ENCODE assay signal across 7 mouse cellular contexts in genomic region chr5:112870729-112871128, GRCm38 (mm10). TPM values are rescaled to one million over a fixed set of nuclear protein-coding genes. Genes with fewer than 3 reads are reported as not detected.
DNase-seq lines count a peak whose midpoint lies in the region; TF ChIP-seq lines count a peak whose summit lies in the region.

No protein-coding gene starts in this region.

- H3K27me3 ChIP-seq in MEL (ENCODE audit: control insufficient read depth in 1 of 2, insufficient read depth in 2 of 2, low read length in 2 of 2) = no peaks in the 10 kb centered on the region
- no peaks in the 10 kb centered on the region for H3K27me3 ChIP-seq in spleen, adult 2 months (ENCODE audit: control insufficient read depth, insufficient read depth, low read length)

- no peak overlapping the region for H3K27ac ChIP-seq in MEL (ENCODE audit: control insufficient read depth, low read depth, low read length)
- H3K27ac ChIP-seq in cortical plate, adult 2 months (ENCODE audit: insufficient read depth, low read length) = no peak overlapping the region
- H3K27ac ChIP-seq in spleen, adult 2 months (ENCODE audit: insufficient read depth, low read length) = no peak overlapping the region

- no peak for TF ChIP-seq POLR2A in MEL (IDR thresholded peaks at IDR 0.05; ENCODE audit: control insufficient read depth in 1 of 2, insufficient read depth in 1 of 2, low read depth in 1 of 2, low read length in 2 of 2, poor library complexity in 1 of 2)
- TF ChIP-seq POLR2A in cortical plate, adult 2 months (IDR thresholded peaks at IDR 0.05; ENCODE audit: extremely low read depth, insufficient read depth, low read length) = no peak
- no peak for TF ChIP-seq POLR2A in spleen, adult 2 months (IDR thresholded peaks at IDR 0.05; ENCODE audit: low read depth, low read length)

- 23% methylated on average over 9 of the region's 9 CpGs for WGBS in spleen, adult 2 months

- no peaks in the 10 kb centered on the region for H3K79me2 ChIP-seq in MEL (ENCODE audit: control insufficient read depth, insufficient read depth, low read length, poor library complexity)

- H3K9me3 ChIP-seq in MEL (replicated peaks; ENCODE audit: insufficient read depth, low read length) = no peaks in the 10 kb centered on the region

- TF ChIP-seq EP300 in MEL (IDR thresholded peaks at IDR 0.05; ENCODE audit: low read depth in 1 of 2, low read length in 2 of 2) = no peak

- H3K36me3 ChIP-seq in MEL (ENCODE audit: control insufficient read depth in 1 of 2, insufficient read depth in 2 of 2, low read length in 2 of 2) = no peaks in the 10 kb centered on the region
- no peaks in the 10 kb centered on the region for H3K36me3 ChIP-seq in spleen, adult 2 months (ENCODE audit: control insufficient read depth, insufficient read depth, low read length)

- TF ChIP-seq RAD21 in MEL (IDR thresholded peaks at IDR 0.05; ENCODE audit: low read depth, low read length) = peak; percentile 9; the same call in 1 of the 2 replicates

- DNase-seq in MEL (ENCODE audit: low read depth, low spot score) = no peak
- DNase-seq in adrenal gland, adult 2 months = peak; percentile 50
- DNase-seq in heart, postnatal 10 days = peak; percentile 71 to 88
- DNase-seq in layer of hippocampus, postnatal 10 days (ENCODE audit: low spot score in 2 of 2) = peak; percentile 90 to 93
- peak; percentile 73 for DNase-seq in mesoderm, embryonic 11.5 days (ENCODE audit: low read depth, low spot score)
- peak; percentile 15 to 43 for DNase-seq in spleen, adult 2 months (ENCODE audit: low read depth in 1 of 2, low spot score in 2 of 2)

- no peak overlapping the region for H3K9ac ChIP-seq in MEL (ENCODE audit: control insufficient read depth, low read depth, low read length, poor library complexity, severe bottlenecking)

- H3K4me1 ChIP-seq in MEL (ENCODE audit: control insufficient read depth in 1 of 2, insufficient read depth in 2 of 2, low read length in 2 of 2) = no peaks in the 10 kb centered on the region
- no peaks in the 10 kb centered on the region for H3K4me1 ChIP-seq in cortical plate, adult 2 months (ENCODE audit: control insufficient read depth, insufficient read depth, low read length)
- H3K4me1 ChIP-seq in spleen, adult 2 months (ENCODE audit: control insufficient read depth, insufficient read depth, insufficient read length) = no peaks in the 10 kb centered on the region

- peak; percentile 16 to 40 (median 20); a peak in 5 of 6 replicates for TF ChIP-seq CTCF in MEL (IDR thresholded peaks at IDR 0.05 in 2 of 3, conservative IDR thresholded peaks at IDR 0.05 in 1 of 3; ENCODE audit: control insufficient read depth in 1 of 3, insufficient read depth in 1 of 3, low read depth in 2 of 3, low read length in 3 of 3, poor library complexity in 1 of 3, severe bottlenecking in 1 of 3)
- TF ChIP-seq CTCF in cortical plate, adult 2 months (IDR thresholded peaks at IDR 0.05; ENCODE audit: extremely low read depth, insufficient read depth, low read length) = peak; percentile 84
- peak; percentile 69; the same call in 1 of the 2 replicates for TF ChIP-seq CTCF in spleen, adult 2 months (IDR thresholded peaks at IDR 0.05; ENCODE audit: extremely low read depth, insufficient read depth, insufficient read length, insufficient replicate concordance)

- H3K4me3 ChIP-seq in MEL (ENCODE audit: control insufficient read depth in 1 of 2, insufficient read depth in 1 of 2, low read depth in 2 of 2, low read length in 2 of 2) = no peak overlapping the region
- H3K4me3 ChIP-seq in cortical plate, adult 2 months (ENCODE audit: insufficient read depth, low read length) = no peak overlapping the region
- H3K4me3 ChIP-seq in spleen, adult 2 months (ENCODE audit: extremely low read depth, insufficient read depth, insufficient read length) = no peak overlapping the region

- intact Hi-C loops in heart, postnatal 10 days (cut with DNase I) = loop anchor here (1.0 to 10.0 kb wide), 4 partner anchors 144 to 1494 kb away; partner anchors contain the start of gene Grk3

TF ChIP-seq in MEL, 35 proteins besides CTCF, POLR2A, EP300 and RAD21:
- TF ChIP-seq KAT2A (conservative IDR thresholded peaks at IDR 0.05; ENCODE audit: low read depth, low read length) (no peak), JUND (IDR thresholded peaks at IDR 0.05; ENCODE audit: low read depth, low read length) (no peak), TBP (IDR thresholded peaks at IDR 0.05; ENCODE audit: low read depth, low read length) (no peak), UBTF (IDR thresholded peaks at IDR 0.05; ENCODE audit: borderline replicate concordance, insufficient read depth, low read depth, low read length) (no peak), MYB (IDR thresholded peaks at IDR 0.05; ENCODE audit: low read depth, low read length) (no peak), E2F4 (IDR thresholded peaks at IDR 0.05; ENCODE audit: borderline replicate concordance, low read depth, low read length) (no peak), TAL1 (IDR thresholded peaks at IDR 0.05; ENCODE audit: low read length) (no peak)

RNA-seq across cellular contexts. Expression of gene Myo18b, which starts 25.4 kb away (rescaled TPM):
- not detected in 2 replicates for total RNA-seq in MEL (2012; rRNA removed)
- polyA plus RNA-seq in MEL (2012; ENCODE audit: insufficient read depth in 1 of 2, insufficient read length in 2 of 2, low read depth in 1 of 2, low replicate concordance in 2 of 2, missing spikeins in 1 of 2) = not detected
- under 1 TPM in 1 of 2 experiments, not detected in 1; 0.09 TPM for total RNA-seq in adrenal gland, adult 2 months (2021)
- 0.04 and 0.12 TPM in 2 replicates for polyA plus RNA-seq in adrenal gland, adult 2 months (2012; rRNA removed)
- 1.6 and 1.8 TPM in 2 replicates for polyA plus RNA-seq in cortical plate, adult 2 months (2012; rRNA removed)
- 100 to 1,000 TPM; 222 to 227 TPM for total RNA-seq in heart, postnatal 10 days (2021)
- 1 to 10 TPM; 3.6 to 3.7 TPM for total RNA-seq in layer of hippocampus, postnatal 10 days (2021)
- 0.74 and 0.88 TPM in 2 replicates for polyA plus RNA-seq in spleen, adult 2 months (2012; rRNA removed)

Comparison
In these comparisons a context has a peak if more than half of its experiments do, and no peak if none do; other contexts are left out.
1. CTCF ChIP-seq: peak in every context shown above with its lines; median percentile 84 in cortical plate, adult 2 months; 69 in spleen, adult 2 months; 20 in MEL.
2. RNA of gene Myo18b, which starts 25.4 kb away (total RNA-seq): 222 to 227 TPM in heart, postnatal 10 days; 3.6 to 3.7 TPM in layer of hippocampus, postnatal 10 days, 0.09 TPM in adrenal gland, adult 2 months and not detected in MEL; every median in the first group is over 10 times any median in the second.